Mouse (Mus musculus): ENCODE measurements around the gene Tmem29. TPM values are rescaled to one million over a fixed set of nuclear protein-coding genes. Genes with fewer than 3 reads are reported as not detected.

The Tmem29 gene
- polyA plus RNA-seq, 1 experiment from 2014 or later = 78.0 TPM

- Histone ChIP-seq H3K27me3 (ENCODE audit: control insufficient read depth, insufficient read depth, low read depth, low read length) (no peaks in the 10 kb centered on the region), H3K4me2 (ENCODE audit: low read length) (no peak overlapping the region), H3K4me3 (ENCODE audit: low read depth, low read length) (no peak overlapping the region), H3K9me3 (replicated peaks; ENCODE audit: control insufficient read depth, low read length, poor library complexity, severe bottlenecking) (no peaks in the 10 kb centered on the region), H3K36me3 (ENCODE audit: control insufficient read depth, insufficient read depth, low read length) (no peaks in the 10 kb centered on the region), H3K9ac (ENCODE audit: low read depth, low read length) (no peak overlapping the region), H3K4me1 (ENCODE audit: control insufficient read depth, insufficient read depth, low read length) (no peaks in the 10 kb centered on the region), H3K27ac (ENCODE audit: low read length) (no peak overlapping the region)
- 57% methylated on average over 2 of the region's 2 CpGs for WGBS
- ATAC-seq = no peak
Measured at GRCm38 (mm10) chrX:150460143-150460542, 1.2 kb upstream of the Tmem29 start.

GRCm38 (mm10) chrX:150459411-150459927 is 515 bp upstream of the Tmem29 start:
- no peaks in the 10 kb centered on the region for H3K4me1 ChIP-seq (ENCODE audit: control insufficient read depth, insufficient read depth, low read length)
- peak overlapping the region; percentile 47 for H3K4me3 ChIP-seq (ENCODE audit: low read depth, low read length)
- no peaks in the 10 kb centered on the region for H3K27me3 ChIP-seq (ENCODE audit: control insufficient read depth, insufficient read depth, low read depth, low read length)
- H3K9ac ChIP-seq (ENCODE audit: low read depth, low read length) = peak overlapping the region; percentile 58
- no peaks in the 10 kb centered on the region for H3K9me3 ChIP-seq (replicated peaks; ENCODE audit: control insufficient read depth, low read length, poor library complexity, severe bottlenecking)
- ATAC-seq = peak; percentile 58
- H3K4me2 ChIP-seq (ENCODE audit: low read length) = peak overlapping the region; percentile 50
- H3K27ac ChIP-seq (ENCODE audit: low read length) = peak overlapping the region; percentile 87
- WGBS = 44% methylated on average over 8 of the region's 8 CpGs
- no peaks in the 10 kb centered on the region for H3K36me3 ChIP-seq (ENCODE audit: control insufficient read depth, insufficient read depth, low read length)

- Histone ChIP-seq H3K36me3 (ENCODE audit: control insufficient read depth, insufficient read depth, low read length) (no peaks in the 10 kb centered on the region), H3K9ac (ENCODE audit: low read depth, low read length) (peak overlapping the region; percentile 48; the same call in 1 of the 2 replicates), H3K4me3 (ENCODE audit: low read depth, low read length) (peak overlapping the region; percentile 47), H3K9me3 (replicated peaks; ENCODE audit: control insufficient read depth, low read length, poor library complexity, severe bottlenecking) (no peaks in the 10 kb centered on the region), H3K4me1 (ENCODE audit: control insufficient read depth, insufficient read depth, low read length) (no peaks in the 10 kb centered on the region), H3K4me2 (ENCODE audit: low read length) (peak overlapping the region; percentile 55), H3K27ac (ENCODE audit: low read length) (peak overlapping the region; percentile 68), H3K27me3 (ENCODE audit: control insufficient read depth, insufficient read depth, low read depth, low read length) (no peaks in the 10 kb centered on the region)
- peak; percentile 74 for ATAC-seq
- WGBS = 31% methylated on average over 3 of the region's 3 CpGs
Measured at GRCm38 (mm10) chrX:150458136-150458535, 818 bp downstream of the Tmem29 start.

GRCm38 (mm10) chrX:150440505-150441338 is 18.2 kb downstream of the Tmem29 start:
- ATAC-seq = peak; percentile 98
- no peaks in the 10 kb centered on the region for H3K9me3 ChIP-seq (replicated peaks; ENCODE audit: control insufficient read depth, low read length, poor library complexity, severe bottlenecking)
- no peaks in the 10 kb centered on the region for H3K27me3 ChIP-seq (ENCODE audit: control insufficient read depth, insufficient read depth, low read depth, low read length)
- H3K4me1 ChIP-seq (ENCODE audit: control insufficient read depth, insufficient read depth, low read length) = no peaks in the 10 kb centered on the region
- H3K4me3 ChIP-seq (ENCODE audit: low read depth, low read length) = peak overlapping the region; percentile 37
- peak overlapping the region; percentile 58 for H3K4me2 ChIP-seq (ENCODE audit: low read length)
- peak overlapping the region; percentile 50 for H3K9ac ChIP-seq (ENCODE audit: low read depth, low read length)
- WGBS = 26% methylated on average over 18 of the region's 18 CpGs
- H3K36me3 ChIP-seq (ENCODE audit: control insufficient read depth, insufficient read depth, low read length) = no peaks in the 10 kb centered on the region
- H3K27ac ChIP-seq (ENCODE audit: low read length) = peak overlapping the region; percentile 75

- no peak for ATAC-seq
- Histone ChIP-seq H3K27me3 (ENCODE audit: control insufficient read depth, insufficient read depth, low read depth, low read length) (no peaks in the 10 kb centered on the region), H3K9ac (ENCODE audit: low read depth, low read length) (no peak overlapping the region), H3K27ac (ENCODE audit: low read length) (no peak overlapping the region), H3K4me3 (ENCODE audit: low read depth, low read length) (no peak overlapping the region), H3K4me1 (ENCODE audit: control insufficient read depth, insufficient read depth, low read length) (no peaks in the 10 kb centered on the region), H3K4me2 (ENCODE audit: low read length) (no peak overlapping the region), H3K36me3 (ENCODE audit: control insufficient read depth, insufficient read depth, low read length) (no peaks in the 10 kb centered on the region), H3K9me3 (replicated peaks; ENCODE audit: control insufficient read depth, low read length, poor library complexity, severe bottlenecking) (no peaks in the 10 kb centered on the region)
- WGBS = 90% methylated on average over 2 of the region's 2 CpGs
Measured at GRCm38 (mm10) chrX:150436373-150436772, 22.6 kb downstream of the Tmem29 start.

GRCm38 (mm10) chrX:150435367-150435766 is 23.6 kb downstream of the Tmem29 start:
- Histone ChIP-seq H3K9ac (ENCODE audit: low read depth, low read length) (no peak overlapping the region), H3K36me3 (ENCODE audit: control insufficient read depth, insufficient read depth, low read length) (no peaks in the 10 kb centered on the region), H3K27ac (ENCODE audit: low read length) (no peak overlapping the region), H3K9me3 (replicated peaks; ENCODE audit: control insufficient read depth, low read length, poor library complexity, severe bottlenecking) (no peaks in the 10 kb centered on the region), H3K4me3 (ENCODE audit: low read depth, low read length) (no peak overlapping the region), H3K4me1 (ENCODE audit: control insufficient read depth, insufficient read depth, low read length) (no peaks in the 10 kb centered on the region), H3K4me2 (ENCODE audit: low read length) (no peak overlapping the region), H3K27me3 (ENCODE audit: control insufficient read depth, insufficient read depth, low read depth, low read length) (no peaks in the 10 kb centered on the region)
- no peak for ATAC-seq
- 85% methylated on average over 7 of the region's 7 CpGs for WGBS

GRCm38 (mm10) chrX:150413505-150413904 is 45.4 kb downstream of the Tmem29 start:
- Histone ChIP-seq H3K9me3 (replicated peaks; ENCODE audit: control insufficient read depth, low read length, poor library complexity, severe bottlenecking) (no peaks in the 10 kb centered on the region), H3K27me3 (ENCODE audit: control insufficient read depth, insufficient read depth, low read depth, low read length) (no peaks in the 10 kb centered on the region), H3K4me1 (ENCODE audit: control insufficient read depth, insufficient read depth, low read length) (no peaks in the 10 kb centered on the region), H3K36me3 (ENCODE audit: control insufficient read depth, insufficient read depth, low read length) (0 out of 2 replicates have a peak, but pooled peaks cover 6% of the 10 kb centered on the region), H3K4me2 (ENCODE audit: low read length) (no peak overlapping the region), H3K9ac (ENCODE audit: low read depth, low read length) (no peak overlapping the region), H3K4me3 (ENCODE audit: low read depth, low read length) (no peak overlapping the region), H3K27ac (ENCODE audit: low read length) (no peak overlapping the region)
- WGBS = 90% methylated on average over 4 of the region's 4 CpGs
- ATAC-seq = no peak

Other genes with a start within 250 kb of the Tmem29 start
- gene Alas2, start 88.2 kb upstream of the Tmem29 start, polyA plus RNA-seq (2015; fragmentation: Nextera tagmentation; extraction: Ambion mirVana) = 45.9 and 46.1 TPM in 2 replicates
- 4.6 and 5.6 TPM in 2 replicates for gene Pfkfb1, start 129.1 kb upstream of the Tmem29 start, polyA plus RNA-seq (2015; fragmentation: Nextera tagmentation; extraction: Ambion mirVana)
- gene Apex2, start 130.7 kb upstream of the Tmem29 start, polyA plus RNA-seq (2015; fragmentation: Nextera tagmentation; extraction: Ambion mirVana) = 17.3 and 17.6 TPM in 2 replicates
- 100 and 102 TPM in 2 replicates for gene Tro, start 198.4 kb upstream of the Tmem29 start, polyA plus RNA-seq (2015; fragmentation: Nextera tagmentation; extraction: Ambion mirVana)

All from midbrain, embryonic 16.5 days (tissue).